Mouse (Mus musculus): ENCODE data around the gene Wdr46. TPM values are rescaled to one million over a fixed set of nuclear protein-coding genes. Genes with fewer than 3 reads are reported as not detected.

Gene Wdr46
- polyA plus RNA-seq, 1 experiment from 2014 or later, result 23.1 TPM

DNA sequence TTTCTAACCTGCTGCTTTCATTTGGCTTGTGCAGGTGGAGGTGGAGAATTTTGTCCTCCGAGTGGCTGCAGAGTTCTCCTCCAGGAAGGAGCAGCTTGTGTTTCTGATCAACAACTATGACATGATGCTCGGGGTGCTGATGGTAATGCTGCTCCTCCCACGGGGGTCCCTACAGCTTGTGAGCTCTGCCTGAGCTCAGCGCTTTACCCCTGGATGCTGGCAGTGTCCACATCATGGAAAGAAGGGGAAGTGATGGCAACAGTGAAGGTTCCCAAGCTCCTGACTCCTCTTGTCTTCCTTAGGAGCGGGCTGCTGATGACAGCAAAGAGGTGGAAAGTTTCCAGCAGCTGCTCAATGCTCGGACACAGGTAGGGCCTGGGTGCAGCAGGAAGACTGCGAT is 22.4 kb downstream of the Wdr46 start:
- Histone ChIP-seq H3K4me2 (ENCODE audit: low read depth, low read length) (no peak overlapping the region), H3K4me3 (replicated peaks; ENCODE audit: low read length) (no peak overlapping the region), H3K9me3 (replicated peaks; ENCODE audit: control insufficient read depth, low read length) (no peaks in the 10 kb centered on the region), H3K36me3 (ENCODE audit: control insufficient read depth, insufficient read depth, low read length) (0 out of 2 replicates have a peak, but pooled peaks cover 15% of the 10 kb centered on the region), H3K27me3 (ENCODE audit: control insufficient read depth, insufficient read depth, low read length) (no peaks in the 10 kb centered on the region), H3K27ac (ENCODE audit: low read length) (no peak overlapping the region), H3K9ac (ENCODE audit: low read length) (no peak overlapping the region), H3K4me1 (ENCODE audit: control insufficient read depth, insufficient read depth, low read length) (no peaks in the 10 kb centered on the region)
- no peak for ATAC-seq (ENCODE audit: insufficient read depth, low FRiP score)
- WGBS, result 89% methylated on average over 7 of the region's 7 CpGs

DNA sequence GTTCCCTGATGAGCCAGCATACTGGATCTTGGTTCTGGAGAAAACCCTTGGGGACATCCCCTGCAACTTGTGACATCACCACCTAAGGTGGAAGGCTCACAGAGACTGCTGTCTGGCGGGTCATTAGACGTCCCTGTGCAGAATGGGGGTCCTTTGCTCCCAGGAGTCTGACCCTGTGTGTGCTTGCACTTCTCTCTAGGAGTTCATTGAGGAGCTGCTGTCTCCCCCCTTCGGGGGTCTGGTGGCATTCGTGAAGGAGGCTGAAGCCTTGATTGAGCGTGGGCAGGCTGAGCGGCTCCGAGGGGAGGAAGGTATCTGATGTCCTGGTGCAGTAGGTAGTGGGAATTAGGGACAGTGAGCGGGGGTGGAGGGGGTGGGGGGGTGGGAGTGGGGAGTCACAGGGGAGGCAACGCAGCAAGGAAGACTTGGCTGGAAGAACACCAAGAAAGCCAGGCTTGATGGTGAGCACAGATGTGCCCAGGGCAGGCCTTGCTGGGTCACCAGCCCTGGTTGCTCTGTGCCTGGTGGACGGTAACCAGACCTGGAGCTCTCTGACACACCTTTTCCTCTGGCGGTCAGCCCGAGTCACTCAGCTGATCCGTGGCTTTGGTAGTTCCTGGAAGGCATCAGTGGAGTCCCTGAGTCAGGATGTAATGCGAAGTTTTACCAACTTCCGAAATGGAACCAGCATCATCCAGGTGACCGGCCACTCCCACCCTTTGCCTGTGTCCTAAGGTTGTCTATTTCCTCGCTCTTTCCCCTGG is 24.8 kb downstream of the Wdr46 start:
- H3K9me3 ChIP-seq (replicated peaks; ENCODE audit: control insufficient read depth, low read length), result no peaks in the 10 kb centered on the region
- no peak overlapping the region for H3K27ac ChIP-seq (ENCODE audit: low read length)
- H3K36me3 ChIP-seq (ENCODE audit: control insufficient read depth, insufficient read depth, low read length), result 0 out of 2 replicates have a peak, but pooled peaks cover 3% of the 10 kb centered on the region
- no peaks in the 10 kb centered on the region for H3K4me1 ChIP-seq (ENCODE audit: control insufficient read depth, insufficient read depth, low read length)
- WGBS, result 93% methylated on average over 17 of the region's 17 CpGs
- H3K4me3 ChIP-seq (replicated peaks; ENCODE audit: low read length), result no peak overlapping the region
- no peak overlapping the region for H3K4me2 ChIP-seq (ENCODE audit: low read depth, low read length)
- no peaks in the 10 kb centered on the region for H3K27me3 ChIP-seq (ENCODE audit: control insufficient read depth, insufficient read depth, low read length)
- ATAC-seq (ENCODE audit: insufficient read depth, low FRiP score), result no peak
- H3K9ac ChIP-seq (ENCODE audit: low read length), result no peak overlapping the region

DNA sequence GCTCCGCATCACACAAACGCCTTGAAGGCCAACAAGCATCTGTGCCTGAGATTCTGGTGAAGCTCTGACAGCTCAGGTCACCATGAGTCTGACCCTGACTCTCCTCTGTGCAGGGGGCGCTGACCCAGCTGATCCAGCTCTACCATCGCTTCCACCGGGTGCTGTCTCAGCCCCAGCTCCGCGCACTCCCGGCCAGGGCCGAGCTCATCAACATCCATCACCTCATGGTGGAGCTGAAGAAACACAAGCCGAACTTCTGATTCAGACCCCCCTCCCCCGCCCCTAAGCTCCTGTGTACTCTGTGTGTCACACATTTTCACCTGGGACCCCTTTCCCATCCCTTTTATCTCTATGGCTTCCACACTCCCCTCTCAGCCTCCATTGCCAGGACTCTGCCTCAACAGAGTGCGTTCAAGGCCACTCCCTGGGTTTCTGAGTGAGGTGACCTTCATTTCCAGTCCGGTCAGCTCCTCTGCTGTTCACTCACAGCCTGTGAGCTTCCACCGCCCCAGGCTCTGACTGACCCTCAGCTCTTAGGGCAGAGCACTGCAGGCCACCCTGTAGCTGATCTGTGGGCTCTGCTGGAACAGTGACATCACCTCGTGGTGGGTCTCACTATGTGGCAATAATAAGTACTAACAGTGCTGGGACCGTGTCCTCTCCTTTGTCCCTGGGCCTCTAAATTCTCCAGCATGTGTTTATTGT is 25.5 kb downstream of the Wdr46 start:
- H3K4me3 ChIP-seq (replicated peaks; ENCODE audit: low read length), result no peak overlapping the region
- no peak overlapping the region for H3K4me2 ChIP-seq (ENCODE audit: low read depth, low read length)
- no peaks in the 10 kb centered on the region for H3K4me1 ChIP-seq (ENCODE audit: control insufficient read depth, insufficient read depth, low read length)
- no peak overlapping the region for H3K27ac ChIP-seq (ENCODE audit: low read length)
- H3K9me3 ChIP-seq (replicated peaks; ENCODE audit: control insufficient read depth, low read length), result no peaks in the 10 kb centered on the region
- no peak for ATAC-seq (ENCODE audit: insufficient read depth, low FRiP score)
- no peaks in the 10 kb centered on the region for H3K27me3 ChIP-seq (ENCODE audit: control insufficient read depth, insufficient read depth, low read length)
- no peak overlapping the region for H3K9ac ChIP-seq (ENCODE audit: low read length)
- 80% methylated on average over 16 of the region's 16 CpGs for WGBS
- H3K36me3 ChIP-seq (ENCODE audit: control insufficient read depth, insufficient read depth, low read length), result 0 out of 2 replicates have a peak, but pooled peaks cover 3% of the 10 kb centered on the region

DNA sequence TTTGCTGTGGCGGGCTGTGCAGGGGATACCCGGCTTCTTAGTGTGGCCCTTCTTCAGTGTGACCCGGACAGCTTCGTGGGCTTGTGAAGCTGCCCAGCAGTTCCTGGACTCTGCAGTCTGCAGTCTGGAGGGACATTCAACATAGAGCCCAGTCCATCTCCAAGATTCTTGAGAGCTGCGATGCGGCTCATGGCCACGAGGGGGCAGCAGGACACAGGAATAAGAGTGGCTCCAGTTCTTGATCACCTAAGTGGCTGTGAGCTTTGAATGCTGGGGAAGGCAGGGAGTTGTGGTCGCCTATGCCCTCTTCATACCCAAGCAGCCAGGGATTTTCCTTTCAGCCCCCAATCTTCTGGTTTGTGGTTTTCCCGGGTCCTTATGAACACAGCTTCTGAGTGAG is 28.0 kb downstream of the Wdr46 start:
- no peak overlapping the region for H3K27ac ChIP-seq (ENCODE audit: low read length)
- no peak overlapping the region for H3K9ac ChIP-seq (ENCODE audit: low read length)
- H3K9me3 ChIP-seq (replicated peaks; ENCODE audit: control insufficient read depth, low read length), result no peaks in the 10 kb centered on the region
- no peaks in the 10 kb centered on the region for H3K4me1 ChIP-seq (ENCODE audit: control insufficient read depth, insufficient read depth, low read length)
- H3K4me2 ChIP-seq (ENCODE audit: low read depth, low read length), result no peak overlapping the region
- no peaks in the 10 kb centered on the region for H3K36me3 ChIP-seq (ENCODE audit: control insufficient read depth, insufficient read depth, low read length)
- peak; percentile 54; the same call in 1 of the 2 replicates for ATAC-seq (ENCODE audit: insufficient read depth, low FRiP score)
- 4% methylated on average over 9 of the region's 9 CpGs for WGBS
- no peak overlapping the region for H3K4me3 ChIP-seq (replicated peaks; ENCODE audit: low read length)
- no peaks in the 10 kb centered on the region for H3K27me3 ChIP-seq (ENCODE audit: control insufficient read depth, insufficient read depth, low read length)

DNA sequence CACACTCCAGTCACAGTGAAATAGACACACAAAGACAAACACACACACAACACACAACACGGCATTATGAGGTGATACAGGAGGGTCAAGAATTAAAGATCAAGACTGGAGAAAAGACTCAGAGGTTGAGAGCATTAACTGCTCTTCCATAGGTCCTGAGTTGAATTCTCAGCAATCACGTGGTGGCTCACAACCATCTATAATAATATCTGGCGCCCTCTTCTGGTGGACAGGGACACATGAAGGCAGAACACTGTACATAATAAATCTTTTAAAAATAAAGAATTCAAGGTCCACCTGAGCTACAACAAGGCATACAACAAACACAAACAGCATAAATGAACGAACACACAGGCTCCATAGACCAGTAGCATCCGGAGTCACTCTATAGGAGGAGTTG is 28.5 kb downstream of the Wdr46 start:
- 32% methylated on average over 5 of the region's 5 CpGs for WGBS
- Histone ChIP-seq H3K4me1 (ENCODE audit: control insufficient read depth, insufficient read depth, low read length) (no peaks in the 10 kb centered on the region), H3K9me3 (replicated peaks; ENCODE audit: control insufficient read depth, low read length) (no peaks in the 10 kb centered on the region), H3K4me3 (replicated peaks; ENCODE audit: low read length) (no peak overlapping the region), H3K36me3 (ENCODE audit: control insufficient read depth, insufficient read depth, low read length) (no peaks in the 10 kb centered on the region), H3K9ac (ENCODE audit: low read length) (no peak overlapping the region), H3K4me2 (ENCODE audit: low read depth, low read length) (no peak overlapping the region), H3K27ac (ENCODE audit: low read length) (no peak overlapping the region), H3K27me3 (ENCODE audit: control insufficient read depth, insufficient read depth, low read length) (no peaks in the 10 kb centered on the region)
- no peak for ATAC-seq (ENCODE audit: insufficient read depth, low FRiP score)

DNA sequence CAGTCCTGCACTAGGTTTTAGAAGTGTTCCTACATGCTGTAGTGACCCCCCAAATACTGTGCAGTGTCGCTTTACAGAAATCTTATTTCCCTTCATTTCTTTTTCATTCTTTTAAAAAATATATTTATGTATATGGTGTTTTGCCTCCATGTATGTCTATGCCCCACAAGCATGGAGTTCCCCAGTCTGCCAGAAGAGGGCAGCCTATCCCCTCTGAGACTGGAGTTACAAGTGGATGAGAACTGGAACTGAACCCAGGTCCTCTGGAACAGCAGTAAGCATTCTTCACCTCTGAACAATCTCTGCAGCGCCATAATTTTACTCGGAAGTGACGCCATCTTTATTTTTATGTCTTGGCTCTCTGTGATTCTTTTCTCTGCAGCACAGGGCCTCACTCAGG is 28.9 kb downstream of the Wdr46 start:
- Histone ChIP-seq H3K4me3 (replicated peaks; ENCODE audit: low read length) (no peak overlapping the region), H3K36me3 (ENCODE audit: control insufficient read depth, insufficient read depth, low read length) (no peaks in the 10 kb centered on the region), H3K4me1 (ENCODE audit: control insufficient read depth, insufficient read depth, low read length) (no peaks in the 10 kb centered on the region), H3K4me2 (ENCODE audit: low read depth, low read length) (no peak overlapping the region), H3K9ac (ENCODE audit: low read length) (no peak overlapping the region), H3K27me3 (ENCODE audit: control insufficient read depth, insufficient read depth, low read length) (no peaks in the 10 kb centered on the region), H3K9me3 (replicated peaks; ENCODE audit: control insufficient read depth, low read length) (no peaks in the 10 kb centered on the region), H3K27ac (ENCODE audit: low read length) (no peak overlapping the region)
- no peak for ATAC-seq (ENCODE audit: insufficient read depth, low FRiP score)
- WGBS, result 71% methylated on average over 4 of the region's 4 CpGs

DNA sequence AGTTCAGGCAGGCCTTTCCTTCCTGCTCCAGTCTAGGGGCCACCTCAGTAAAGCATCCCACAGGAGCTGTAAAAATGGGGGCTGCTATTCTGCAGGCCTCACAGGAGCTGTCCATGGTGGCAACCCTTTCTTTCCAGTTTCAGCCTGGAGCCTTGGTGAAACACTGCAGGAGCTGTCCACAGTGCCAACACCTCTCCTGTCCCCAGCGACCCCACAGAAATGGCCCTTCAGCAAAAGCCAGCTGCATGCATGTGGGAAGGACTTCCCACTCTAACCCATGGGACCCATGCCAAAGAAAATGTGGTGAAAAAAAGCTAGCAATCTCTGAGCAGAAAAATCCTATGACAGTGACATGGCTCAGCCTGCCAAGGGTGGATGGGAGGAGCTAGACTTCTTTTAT is 32.2 kb downstream of the Wdr46 start:
- 0% methylated on average over 1 of the region's 1 CpGs for WGBS
- Histone ChIP-seq H3K27ac (ENCODE audit: low read length) (no peak overlapping the region), H3K4me3 (replicated peaks; ENCODE audit: low read length) (no peak overlapping the region), H3K4me1 (ENCODE audit: control insufficient read depth, insufficient read depth, low read length) (no peaks in the 10 kb centered on the region), H3K4me2 (ENCODE audit: low read depth, low read length) (no peak overlapping the region), H3K9ac (ENCODE audit: low read length) (no peak overlapping the region), H3K9me3 (replicated peaks; ENCODE audit: control insufficient read depth, low read length) (no peaks in the 10 kb centered on the region), H3K27me3 (ENCODE audit: control insufficient read depth, insufficient read depth, low read length) (peaks cover 7% of the 10 kb centered on the region; the same call in 1 of the 2 replicates), H3K36me3 (ENCODE audit: control insufficient read depth, insufficient read depth, low read length) (no peaks in the 10 kb centered on the region)
- no peak for ATAC-seq (ENCODE audit: insufficient read depth, low FRiP score)

DNA sequence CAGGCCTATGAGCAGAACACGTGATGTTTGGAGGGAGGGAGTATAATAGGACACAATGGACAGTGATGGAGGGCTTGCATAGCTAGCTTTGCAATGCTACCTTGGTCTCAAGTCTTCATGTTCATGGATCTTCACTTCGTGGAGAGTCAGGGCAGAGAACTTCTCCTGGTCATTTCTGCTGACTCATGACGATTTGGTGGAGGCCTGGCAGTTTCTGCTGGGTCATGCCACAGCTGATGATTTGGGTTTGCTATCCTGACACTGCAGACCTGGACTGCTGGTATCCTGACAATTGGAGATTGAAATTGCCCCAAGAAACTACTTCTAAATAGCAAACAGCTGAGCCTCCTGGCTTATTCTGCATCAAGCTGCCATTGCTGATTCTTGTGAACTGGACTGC is 33.1 kb downstream of the Wdr46 start:
- WGBS, result 59% methylated on average over 3 of the region's 3 CpGs
- no peak overlapping the region for H3K4me3 ChIP-seq (replicated peaks; ENCODE audit: low read length)
- no peak overlapping the region for H3K9ac ChIP-seq (ENCODE audit: low read length)
- no peak for ATAC-seq (ENCODE audit: insufficient read depth, low FRiP score)
- peaks cover 3% of the 10 kb centered on the region; the same call in 1 of the 2 replicates for H3K4me1 ChIP-seq (ENCODE audit: control insufficient read depth, insufficient read depth, low read length)
- no peaks in the 10 kb centered on the region for H3K36me3 ChIP-seq (ENCODE audit: control insufficient read depth, insufficient read depth, low read length)
- peaks cover 15% of the 10 kb centered on the region for H3K27me3 ChIP-seq (ENCODE audit: control insufficient read depth, insufficient read depth, low read length)
- H3K9me3 ChIP-seq (replicated peaks; ENCODE audit: control insufficient read depth, low read length), result no peaks in the 10 kb centered on the region
- H3K4me2 ChIP-seq (ENCODE audit: low read depth, low read length), result no peak overlapping the region
- no peak overlapping the region for H3K27ac ChIP-seq (ENCODE audit: low read length)

DNA sequence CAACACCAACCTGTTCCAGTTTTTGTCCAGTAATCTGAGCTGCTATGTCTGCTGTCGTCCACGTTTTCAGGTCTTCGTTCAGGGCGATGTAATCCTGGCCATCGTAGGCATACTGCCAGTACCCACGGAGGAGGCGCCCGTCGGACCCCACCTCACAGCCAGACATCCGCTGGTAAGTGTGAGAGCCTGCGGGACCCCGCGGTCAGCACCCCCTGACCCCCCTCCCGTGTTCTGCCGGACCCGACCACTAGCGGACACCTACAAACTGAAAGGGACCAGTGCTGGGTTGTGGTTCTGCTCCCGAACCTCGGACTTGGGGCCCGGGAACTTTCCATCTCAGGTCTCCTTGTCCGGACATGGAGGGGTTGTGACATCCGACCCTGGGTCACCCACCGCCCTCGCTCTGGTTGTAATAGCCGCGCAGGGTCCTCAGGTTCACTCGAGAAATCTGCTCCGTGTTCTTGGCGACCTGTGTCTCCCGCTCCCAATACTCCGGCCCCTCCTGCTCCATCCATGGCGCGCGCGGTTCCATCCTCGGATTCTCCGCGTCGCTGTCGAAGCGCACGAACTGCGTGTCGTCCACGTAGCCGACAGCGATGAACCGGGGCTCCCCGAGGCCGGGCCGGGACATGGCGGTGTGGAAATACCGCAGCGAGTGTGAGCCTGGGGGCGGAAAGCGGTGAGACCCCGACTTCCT is 37.5 kb downstream of the Wdr46 start:
- peak overlapping the region; percentile 65 for H3K9ac ChIP-seq (ENCODE audit: low read length)
- H3K27me3 ChIP-seq (ENCODE audit: control insufficient read depth, insufficient read depth, low read length), result peaks cover 33% of the 10 kb centered on the region
- H3K4me1 ChIP-seq (ENCODE audit: control insufficient read depth, insufficient read depth, low read length), result peaks cover 8% of the 10 kb centered on the region; the same call in 1 of the 2 replicates
- peak; percentile 6; the same call in 1 of the 2 replicates for ATAC-seq (ENCODE audit: insufficient read depth, low FRiP score)
- H3K9me3 ChIP-seq (replicated peaks; ENCODE audit: control insufficient read depth, low read length), result no peaks in the 10 kb centered on the region
- peak overlapping the region; percentile 47 for H3K4me3 ChIP-seq (replicated peaks; ENCODE audit: low read length)
- no peak overlapping the region for H3K27ac ChIP-seq (ENCODE audit: low read length)
- no peaks in the 10 kb centered on the region for H3K36me3 ChIP-seq (ENCODE audit: control insufficient read depth, insufficient read depth, low read length)
- 1% methylated on average over 57 of the region's 57 CpGs for WGBS
- peak overlapping the region; percentile 63 for H3K4me2 ChIP-seq (ENCODE audit: low read depth, low read length)

Measured in stomach, embryonic 16.5 days (tissue).